Mouse (Mus musculus) cerebellum, adult (tissue): ENCODE measurements at regions not wholly inside any gene's neighbourhood (a gene's known extent, or its start where the extent isn't known, plus 50 kb on each side); places are given as distances from the start of the nearest gene placed in this dataset.

Experiments used
- ATAC-seq: cut with Nextera tagmentation; 2 replicates; pipeline ENCODE4 v1.9.2; 2017; ENCODE audit warnings: mild to moderate bottlenecking, moderate library complexity, mixed read lengths; ENCODE audit not compliant: insufficient number of reproducible peaks, low FRiP score, low TSS enrichment

GRCm38 (mm10) chr6:93623541-93623940 is 660.2 kb downstream of the Magi1 start:
- no peak for ATAC-seq

- no peak for ATAC-seq
Measured at GRCm38 (mm10) chr6:93616926-93617325, 666.8 kb downstream of the Magi1 start.

- no peak for ATAC-seq
Measured at GRCm38 (mm10) chr6:93600376-93600775, 657.1 kb upstream of the Adamts9 start.

- ATAC-seq = no peak; the same call in 1 of the 2 replicates
Measured at GRCm38 (mm10) chr6:93599371-93599770, 656.1 kb upstream of the Adamts9 start.

- ATAC-seq = no peak
Measured at GRCm38 (mm10) chr6:93589935-93590334, 646.6 kb upstream of the Adamts9 start.

- no peak for ATAC-seq
Measured at GRCm38 (mm10) chr6:93586871-93587270, 643.6 kb upstream of the Adamts9 start.

GRCm38 (mm10) chr6:93581141-93581540 is 637.8 kb upstream of the Adamts9 start:
- no peak for ATAC-seq

GRCm38 (mm10) chr6:93580716-93581115 is 637.4 kb upstream of the Adamts9 start:
- ATAC-seq = no peak

- ATAC-seq = no peak
Measured at GRCm38 (mm10) chr6:93575249-93575648, 632.0 kb upstream of the Adamts9 start.

- no peak for ATAC-seq
Measured at GRCm38 (mm10) chr6:93573679-93574635, 630.7 kb upstream of the Adamts9 start.

- no peak for ATAC-seq
Measured at GRCm38 (mm10) chr6:93569866-93570265, 626.6 kb upstream of the Adamts9 start.

GRCm38 (mm10) chr6:93569211-93569610 is 625.9 kb upstream of the Adamts9 start:
- no peak for ATAC-seq

GRCm38 (mm10) chr6:93566661-93567060 is 623.4 kb upstream of the Adamts9 start:
- ATAC-seq = no peak

- ATAC-seq = no peak
Measured at GRCm38 (mm10) chr6:93548311-93548710, 605.0 kb upstream of the Adamts9 start.

- no peak for ATAC-seq
Measured at GRCm38 (mm10) chr6:93544246-93544645, 601.0 kb upstream of the Adamts9 start.

GRCm38 (mm10) chr6:93543354-93544129 is 600.2 kb upstream of the Adamts9 start:
- ATAC-seq = no peak

GRCm38 (mm10) chr6:93539583-93539982 is 596.3 kb upstream of the Adamts9 start:
- no peak for ATAC-seq

GRCm38 (mm10) chr6:93539171-93539570 is 595.9 kb upstream of the Adamts9 start:
- no peak for ATAC-seq

- no peak for ATAC-seq
Measured at GRCm38 (mm10) chr6:93537971-93538370, 594.7 kb upstream of the Adamts9 start.

GRCm38 (mm10) chr6:93537126-93537525 is 593.8 kb upstream of the Adamts9 start:
- no peak for ATAC-seq

- no peak for ATAC-seq
Measured at GRCm38 (mm10) chr6:93513818-93514217, 570.5 kb upstream of the Adamts9 start.
